Mouse (Mus musculus) right cerebral cortex, postnatal 4 days (tissue): Measurements from ENCODE around the gene Tal1.

ENCODE experiments used
- DNase-seq: peaks from one replicate; pipeline ENCODE4 v3.0.0-alpha.2; 2022

Tal1 gene

GRCm38 (mm10) chr4:115074789-115075188 is 18.6 kb downstream of the Tal1 start:
- no peak for DNase-seq

GRCm38 (mm10) chr4:115075204-115075915 is 19.1 kb downstream of the Tal1 start:
- DNase-seq = no peak

- DNase-seq = peak; percentile 49
These were observed 22.9 kb downstream of the Tal1 start for GRCm38 (mm10) chr4:115078892-115079820.

GRCm38 (mm10) chr4:115079821-115080349 is 23.7 kb downstream of the Tal1 start:
- DNase-seq = no peak

- DNase-seq = no peak
These were observed 26.8 kb downstream of the Tal1 start for GRCm38 (mm10) chr4:115083031-115083430.

GRCm38 (mm10) chr4:115085522-115086095 is 29.4 kb downstream of the Tal1 start:
- peak; percentile 52 for DNase-seq

GRCm38 (mm10) chr4:115086257-115086656 is 30.0 kb downstream of the Tal1 start:
- DNase-seq = no peak

GRCm38 (mm10) chr4:115086763-115087415 is 30.7 kb downstream of the Tal1 start:
- no peak for DNase-seq

GRCm38 (mm10) chr4:115088611-115089338 is 32.5 kb downstream of the Tal1 start, which contains the start of gene Pdzk1ip1:
Gene Pdzk1ip1, plus strand, starts transcription at chr4:115088708.
- DNase-seq = no peak

GRCm38 (mm10) chr4:115090592-115090991 is 34.4 kb downstream of the Tal1 start:
- DNase-seq = no peak

- DNase-seq = no peak
These were observed 35.6 kb downstream of the Tal1 start for GRCm38 (mm10) chr4:115091806-115092205.

- DNase-seq = no peak
These were observed 37.2 kb downstream of the Tal1 start for GRCm38 (mm10) chr4:115093331-115093864.

- DNase-seq = no peak
These were observed 37.8 kb downstream of the Tal1 start for GRCm38 (mm10) chr4:115094056-115094455.

- DNase-seq = peak; percentile 36
These were observed 39.6 kb downstream of the Tal1 start for GRCm38 (mm10) chr4:115095671-115096434.

GRCm38 (mm10) chr4:115096435-115097145 is 40.4 kb downstream of the Tal1 start:
- no peak for DNase-seq

- peak; percentile 44 for DNase-seq
These were observed 40.9 kb downstream of the Tal1 start for GRCm38 (mm10) chr4:115097146-115097496.

- peak; percentile 75 for DNase-seq
These were observed 45.5 kb downstream of the Tal1 start for GRCm38 (mm10) chr4:115101682-115102081.

- DNase-seq = no peak
These were observed 47.3 kb downstream of the Tal1 start for GRCm38 (mm10) chr4:115103510-115103909.

- no peak for DNase-seq
These were observed 54.9 kb downstream of the Tal1 start for GRCm38 (mm10) chr4:115111167-115111566.

GRCm38 (mm10) chr4:115113266-115113665 is 57.0 kb downstream of the Tal1 start:
- no peak for DNase-seq
